Mouse (Mus musculus): ENCODE data around the gene Btbd17. TPM values are rescaled to one million over a fixed set of nuclear protein-coding genes. Genes with fewer than 3 reads are reported as not detected.

Btbd17 gene
- polyA plus RNA-seq, 1 experiment from 2014 or later = 1.6 TPM

DNA sequence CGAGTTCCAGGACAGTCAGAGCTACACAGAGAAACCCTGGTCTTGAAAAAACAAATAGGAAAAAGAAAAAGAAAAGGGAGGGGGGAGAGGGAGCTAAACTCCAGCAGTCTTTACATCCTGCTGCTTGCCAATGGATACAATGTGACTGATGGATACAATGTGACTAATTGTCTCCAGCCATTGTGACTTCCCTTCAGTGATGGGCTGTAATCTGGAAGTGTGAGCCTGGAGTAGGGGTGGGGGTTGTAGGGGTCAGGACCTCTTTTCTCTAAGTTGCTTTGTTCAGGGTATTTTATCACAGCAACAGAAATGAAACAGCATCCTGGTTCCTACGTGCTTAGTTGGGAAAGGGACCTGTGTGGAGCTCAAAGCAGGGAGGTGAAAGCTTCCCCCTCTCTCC, 23.4 kb upstream of the Btbd17 start:
- Histone ChIP-seq H3K9me3 (no peaks in the 10 kb centered on the region), H3K9ac (no peak overlapping the region), H3K27ac (no peak overlapping the region), H3K4me1 (peaks cover 14% of the 10 kb centered on the region; the same call in 1 of the 2 replicates), H3K27me3 (replicated peaks) (no peaks in the 10 kb centered on the region), H3K36me3 (no peaks in the 10 kb centered on the region), H3K4me3 (replicated peaks) (no peak overlapping the region), H3K4me2 (no peak overlapping the region)
- 47% methylated on average over 2 of the region's 2 CpGs for WGBS
- no peak for ATAC-seq (ENCODE audit: insufficient read depth, low FRiP score, low read depth)

DNA sequence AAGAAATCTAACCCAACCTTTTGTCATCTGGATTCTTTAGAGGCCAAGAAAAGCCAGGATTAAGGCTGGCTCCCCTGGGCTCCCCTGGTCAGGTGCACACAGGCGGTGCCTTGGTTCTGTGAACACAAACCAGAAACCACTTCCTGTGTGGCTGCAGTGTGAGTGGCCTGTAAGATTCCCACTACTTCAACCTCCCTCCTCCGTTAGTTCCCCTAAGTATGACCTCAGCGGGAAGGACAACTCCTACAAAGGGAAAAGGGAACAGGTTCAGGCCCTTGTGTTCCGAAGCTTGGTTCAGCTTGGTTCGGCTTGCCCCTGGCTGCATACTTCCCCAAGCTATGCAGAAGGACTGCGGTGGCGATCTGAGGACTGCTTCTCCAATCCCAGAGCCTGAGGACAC, 22.4 kb upstream of the Btbd17 start:
- H3K27me3 ChIP-seq (replicated peaks) = no peaks in the 10 kb centered on the region
- ATAC-seq (ENCODE audit: insufficient read depth, low FRiP score, low read depth) = no peak
- no peak overlapping the region for H3K4me2 ChIP-seq
- WGBS = 77% methylated on average over 7 of the region's 7 CpGs
- H3K27ac ChIP-seq = no peak overlapping the region
- no peak overlapping the region for H3K4me3 ChIP-seq (replicated peaks)
- H3K36me3 ChIP-seq = no peaks in the 10 kb centered on the region
- peaks cover 10% of the 10 kb centered on the region; the same call in 1 of the 2 replicates for H3K4me1 ChIP-seq
- no peaks in the 10 kb centered on the region for H3K9me3 ChIP-seq
- no peak overlapping the region for H3K9ac ChIP-seq

DNA sequence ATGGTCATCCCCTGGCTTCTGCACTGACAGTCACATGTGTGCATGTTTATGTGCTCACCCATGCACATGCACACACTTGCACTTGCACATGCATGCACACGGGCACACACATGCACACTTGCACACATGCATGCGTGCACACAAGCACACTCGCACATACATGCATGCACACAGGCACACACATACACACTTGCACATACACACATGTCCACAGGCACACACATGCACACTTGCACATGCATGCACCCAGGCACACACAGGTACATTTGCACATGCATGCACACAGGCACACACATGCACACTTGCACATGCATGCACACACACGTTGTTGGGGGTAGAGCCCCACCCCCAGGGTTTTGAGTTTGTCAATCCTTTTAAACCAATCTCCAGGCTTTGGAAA, 21.2 kb upstream of the Btbd17 start:
- H3K36me3 ChIP-seq = no peaks in the 10 kb centered on the region
- WGBS = 84% methylated on average over 4 of the region's 4 CpGs
- H3K4me3 ChIP-seq (replicated peaks) = no peak overlapping the region
- H3K4me1 ChIP-seq = peaks cover 7% of the 10 kb centered on the region; the same call in 1 of the 2 replicates
- no peaks in the 10 kb centered on the region for H3K9me3 ChIP-seq
- no peak overlapping the region for H3K9ac ChIP-seq
- no peak for ATAC-seq (ENCODE audit: insufficient read depth, low FRiP score, low read depth)
- H3K27ac ChIP-seq = no peak overlapping the region
- H3K27me3 ChIP-seq (replicated peaks) = no peaks in the 10 kb centered on the region
- no peak overlapping the region for H3K4me2 ChIP-seq

DNA sequence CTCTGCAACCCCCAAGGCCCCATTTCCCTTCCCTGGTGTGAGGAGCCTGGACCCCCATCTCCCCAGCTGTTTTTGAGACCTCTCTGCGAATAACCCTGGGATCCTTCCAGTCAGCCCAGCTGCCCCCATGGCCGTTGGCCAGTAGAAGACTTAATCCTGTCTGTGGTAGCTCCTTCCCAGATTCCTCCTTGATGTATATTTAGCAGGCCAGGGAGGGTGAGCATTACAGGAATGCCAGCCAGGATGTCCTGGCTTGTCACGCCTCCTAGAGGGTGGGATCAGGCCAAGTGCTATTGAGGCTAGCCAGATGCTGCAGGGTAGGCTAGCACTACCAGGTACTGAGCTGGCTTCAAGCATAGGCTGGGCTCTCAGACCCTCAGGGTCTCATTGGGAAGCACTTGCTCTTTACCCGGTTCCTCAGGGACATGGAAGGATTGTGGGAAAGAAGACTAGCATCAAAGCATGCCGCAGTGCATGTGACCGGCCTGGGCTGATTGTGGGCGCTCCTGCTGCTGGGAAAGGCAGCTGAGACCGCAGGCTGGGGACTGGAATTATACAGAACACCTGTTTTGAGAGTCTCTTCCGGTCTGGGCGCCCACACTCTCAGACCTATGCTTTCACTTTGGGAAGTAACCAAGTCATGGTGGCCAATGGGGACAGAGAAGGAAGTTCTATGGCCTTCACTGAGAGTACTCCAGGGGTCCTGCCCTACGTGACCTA, 19.3 kb upstream of the Btbd17 start:
- Histone ChIP-seq H3K4me3 (replicated peaks) (no peak overlapping the region), H3K4me2 (no peak overlapping the region)
- ATAC-seq (ENCODE audit: insufficient read depth, low FRiP score, low read depth) = no peak

DNA sequence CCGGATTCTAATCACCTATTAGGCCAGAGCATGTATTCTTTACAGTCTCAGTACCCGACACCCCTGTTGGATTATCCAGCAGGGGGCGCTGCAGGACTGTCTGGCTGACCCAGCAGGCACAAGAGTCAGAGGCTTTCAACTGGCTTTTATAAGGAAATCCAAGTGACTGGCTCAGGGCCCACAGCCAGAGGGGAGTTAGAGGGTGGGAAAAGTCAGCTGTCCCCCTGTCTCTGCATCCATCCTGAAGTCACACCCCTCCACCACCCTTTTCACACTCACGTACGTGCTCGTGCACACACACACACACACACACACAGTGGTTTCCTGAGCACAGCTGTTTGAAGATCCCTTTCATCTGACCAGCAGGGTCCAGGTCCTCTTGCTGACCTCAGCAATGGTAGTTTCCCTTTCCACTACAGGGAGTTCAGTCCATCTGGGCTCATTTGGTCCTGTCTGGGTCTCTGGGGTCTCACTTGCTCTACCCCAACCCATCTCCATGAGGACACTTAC, 17.0 kb upstream of the Btbd17 start:
- Histone ChIP-seq H3K27ac (no peak overlapping the region), H3K36me3 (no peaks in the 10 kb centered on the region), H3K9ac (no peak overlapping the region), H3K9me3 (no peaks in the 10 kb centered on the region), H3K4me1 (peaks cover 4% of the 10 kb centered on the region; the same call in 1 of the 2 replicates), H3K4me2 (no peak overlapping the region), H3K27me3 (replicated peaks) (no peaks in the 10 kb centered on the region), H3K4me3 (replicated peaks) (no peak overlapping the region)
- 9% methylated on average over 6 of the region's 6 CpGs for WGBS
- peak; percentile 48; the same call in 1 of the 2 replicates for ATAC-seq (ENCODE audit: insufficient read depth, low FRiP score, low read depth)

More for the DNA sequence above, 19.3 kb upstream of the Btbd17 start:
- Histone ChIP-seq H3K27ac (no peak overlapping the region), H3K4me1 (peaks cover 4% of the 10 kb centered on the region; the same call in 1 of the 2 replicates), H3K9ac (no peak overlapping the region), H3K36me3 (no peaks in the 10 kb centered on the region), H3K9me3 (no peaks in the 10 kb centered on the region), H3K27me3 (replicated peaks) (no peaks in the 10 kb centered on the region)
- 64% methylated on average over 11 of the region's 11 CpGs for WGBS

DNA sequence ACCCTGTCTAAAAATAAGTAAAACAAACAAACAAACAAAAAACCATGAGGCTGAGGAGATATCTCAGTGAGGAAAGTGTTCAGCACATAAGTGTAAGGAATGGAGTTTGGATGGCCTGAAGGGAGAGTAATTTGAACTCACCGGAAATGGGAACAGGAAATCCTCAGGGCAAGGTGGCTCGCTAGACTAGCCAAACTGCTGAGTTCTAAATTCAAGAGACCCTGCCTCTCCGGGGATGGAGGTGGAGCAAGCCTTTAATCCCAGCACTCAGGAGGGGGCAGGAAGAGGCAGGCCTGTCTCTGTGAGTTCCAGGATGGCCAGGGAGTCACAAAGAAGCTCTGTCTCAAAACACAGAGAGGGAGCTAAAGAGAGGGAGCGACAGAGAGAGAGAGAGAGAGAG, 14.6 kb upstream of the Btbd17 start:
- no peak overlapping the region for H3K27ac ChIP-seq
- ATAC-seq (ENCODE audit: insufficient read depth, low FRiP score, low read depth) = no peak
- H3K9ac ChIP-seq = no peak overlapping the region
- H3K4me1 ChIP-seq = peaks cover 11% of the 10 kb centered on the region
- no peaks in the 10 kb centered on the region for H3K36me3 ChIP-seq
- H3K9me3 ChIP-seq = no peaks in the 10 kb centered on the region
- H3K4me3 ChIP-seq (replicated peaks) = no peak overlapping the region
- no peak overlapping the region for H3K4me2 ChIP-seq
- 35% methylated on average over 4 of the region's 4 CpGs for WGBS
- H3K27me3 ChIP-seq (replicated peaks) = no peaks in the 10 kb centered on the region

DNA sequence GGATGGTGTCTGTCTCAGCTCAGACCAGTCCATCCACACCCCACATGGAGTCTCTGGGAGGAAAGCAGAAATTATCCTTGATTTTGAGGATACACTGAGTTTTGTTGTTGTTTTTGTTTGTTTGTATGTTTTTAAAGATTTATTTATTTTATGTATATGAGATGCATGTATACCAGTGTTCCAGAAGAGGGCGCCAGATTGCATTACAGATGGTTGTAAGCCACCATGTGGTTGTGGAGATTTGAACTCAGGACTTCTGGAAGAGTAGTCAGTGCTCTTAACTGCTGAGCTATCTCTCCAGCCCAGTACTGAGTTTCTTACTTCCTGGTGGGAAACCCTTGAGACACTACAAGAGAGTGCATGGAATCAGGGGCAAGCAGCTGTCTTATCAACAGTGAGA, 13.6 kb upstream of the Btbd17 start:
- WGBS = 82% methylated on average over 1 of the region's 1 CpGs
- Histone ChIP-seq H3K9ac (no peak overlapping the region), H3K4me1 (peaks cover 11% of the 10 kb centered on the region), H3K4me2 (no peak overlapping the region), H3K4me3 (replicated peaks) (no peak overlapping the region), H3K27me3 (replicated peaks) (no peaks in the 10 kb centered on the region), H3K27ac (no peak overlapping the region), H3K9me3 (no peaks in the 10 kb centered on the region), H3K36me3 (no peaks in the 10 kb centered on the region)
- no peak for ATAC-seq (ENCODE audit: insufficient read depth, low FRiP score, low read depth)

DNA sequence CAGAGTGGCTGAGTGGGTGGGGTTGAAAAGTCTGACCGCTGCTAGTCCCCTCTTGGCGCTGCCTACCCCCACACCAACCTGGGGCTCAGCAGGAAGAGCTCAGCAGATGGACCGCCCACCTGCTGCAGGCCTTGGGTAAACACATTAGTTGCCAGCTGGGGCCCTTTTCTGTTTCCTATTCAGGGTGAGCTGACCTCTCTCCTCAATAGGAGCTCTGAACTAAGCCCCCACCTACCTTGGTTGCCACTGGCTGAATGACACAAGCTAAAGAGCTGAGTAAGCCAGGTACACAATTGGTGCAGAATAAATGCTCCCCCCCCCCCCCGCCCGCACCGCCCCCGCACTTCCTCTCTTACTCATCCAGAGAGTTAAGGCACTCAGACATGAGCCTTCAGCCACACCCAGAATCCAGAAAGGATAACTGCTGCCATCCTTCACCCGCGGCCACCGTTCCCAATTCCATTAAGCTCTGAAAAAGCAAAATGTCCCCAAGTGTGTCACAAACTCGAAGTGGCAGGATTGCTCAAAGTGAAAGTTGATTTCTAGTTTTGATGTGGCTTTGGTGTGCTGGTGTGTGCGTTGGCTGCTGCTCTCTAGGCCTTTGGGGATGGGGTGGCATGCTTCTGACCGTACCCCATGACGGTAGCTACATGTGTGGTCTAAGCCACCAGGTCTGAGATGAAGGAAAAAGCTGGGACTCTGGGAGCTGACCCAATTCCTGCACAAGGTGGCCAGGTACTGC, 12.1 kb upstream of the Btbd17 start:
- 0 out of 2 replicates have a peak overlapping the region, but pooled peaks have one; percentile 5 for H3K27ac ChIP-seq
- no peaks in the 10 kb centered on the region for H3K9me3 ChIP-seq
- H3K9ac ChIP-seq = no peak overlapping the region
- H3K36me3 ChIP-seq = no peaks in the 10 kb centered on the region
- peaks cover 8% of the 10 kb centered on the region for H3K4me1 ChIP-seq
- H3K4me2 ChIP-seq = no peak overlapping the region
- H3K4me3 ChIP-seq (replicated peaks) = no peak overlapping the region
- no peaks in the 10 kb centered on the region for H3K27me3 ChIP-seq (replicated peaks)
- 34% methylated on average over 14 of the region's 14 CpGs for WGBS
- peak; percentile 59 for ATAC-seq (ENCODE audit: insufficient read depth, low FRiP score, low read depth)

DNA sequence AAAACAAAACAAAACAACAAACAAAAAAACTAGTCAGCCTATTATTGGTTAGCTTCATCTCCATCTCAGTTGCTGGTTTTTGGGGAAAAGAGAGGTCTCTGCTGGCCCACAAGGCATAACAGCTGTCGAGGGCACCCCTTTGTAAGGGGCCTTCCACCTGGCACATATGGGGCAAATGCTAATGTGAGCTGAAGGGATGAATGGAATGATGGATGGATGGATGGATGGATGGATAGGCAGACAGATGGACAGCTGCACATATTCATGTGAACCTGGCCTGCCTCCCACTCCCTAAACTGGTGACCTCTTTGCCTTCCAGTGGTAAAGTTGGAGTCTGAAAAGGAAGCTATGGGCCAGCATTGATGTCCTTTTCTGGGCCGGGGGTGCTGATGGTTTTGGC, 11.3 kb upstream of the Btbd17 start:
- Histone ChIP-seq H3K9me3 (no peaks in the 10 kb centered on the region), H3K4me2 (no peak overlapping the region), H3K9ac (no peak overlapping the region), H3K27me3 (replicated peaks) (no peaks in the 10 kb centered on the region), H3K36me3 (no peaks in the 10 kb centered on the region), H3K27ac (no peak overlapping the region), H3K4me3 (replicated peaks) (no peak overlapping the region), H3K4me1 (peaks cover 7% of the 10 kb centered on the region)
- WGBS = 57% methylated on average over 2 of the region's 2 CpGs
- no peak for ATAC-seq (ENCODE audit: insufficient read depth, low FRiP score, low read depth)

DNA sequence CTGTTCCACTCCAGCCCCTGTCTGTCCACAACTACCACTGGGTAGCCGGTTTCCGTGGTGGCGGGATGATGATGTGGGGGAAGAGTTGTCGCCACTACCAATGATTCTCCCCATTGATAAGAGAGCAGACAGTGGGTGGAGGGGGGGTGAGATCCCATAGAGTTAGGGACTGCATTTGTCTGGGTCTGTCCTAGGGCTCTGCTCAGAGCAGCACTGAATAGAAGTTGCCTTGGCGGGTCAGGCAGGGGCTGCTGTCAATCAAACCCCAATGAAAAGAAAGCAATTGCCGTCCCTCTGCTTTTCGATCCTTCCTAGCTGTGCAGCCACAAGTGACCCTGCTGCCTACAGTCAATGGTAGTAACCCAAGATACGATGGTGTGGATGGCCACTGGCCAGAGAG, 8.2 kb upstream of the Btbd17 start:
- WGBS = 58% methylated on average over 8 of the region's 8 CpGs
- no peak for ATAC-seq (ENCODE audit: insufficient read depth, low FRiP score, low read depth)

DNA sequence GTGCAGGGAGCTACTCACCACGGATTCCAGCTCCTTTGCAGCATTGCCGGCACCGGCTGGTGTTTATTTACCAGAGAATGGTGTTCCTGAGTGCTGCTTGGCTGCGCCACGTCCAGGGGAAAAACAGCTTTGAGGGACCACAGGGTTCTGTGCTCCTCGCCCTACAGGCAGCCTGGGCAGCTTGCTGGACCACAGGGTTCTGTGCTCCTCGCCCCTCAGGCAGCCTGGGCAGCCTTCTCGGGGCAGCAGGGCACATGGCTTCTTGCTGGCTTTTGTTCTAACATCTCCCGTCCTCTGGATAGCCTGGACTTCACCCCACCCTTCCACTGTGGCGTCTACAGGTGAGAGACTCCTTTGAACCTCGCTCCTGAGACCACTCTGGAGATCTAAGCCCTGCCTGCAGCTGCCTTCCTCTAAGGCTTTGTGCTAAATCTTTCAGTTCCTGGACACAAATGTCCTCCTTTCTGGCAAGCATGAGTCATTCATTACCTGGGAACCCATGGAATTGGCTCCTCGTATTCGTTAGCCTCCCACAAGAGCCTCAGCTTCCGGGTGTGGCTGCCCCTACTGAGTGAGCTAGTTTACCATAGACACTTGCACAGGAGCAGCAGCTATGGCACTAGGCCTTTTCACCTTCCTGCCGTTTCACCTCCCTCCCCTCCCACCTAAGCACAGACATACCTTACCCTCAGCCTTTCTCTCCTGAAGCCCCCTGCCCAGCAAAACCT, 7.0 kb upstream of the Btbd17 start:
- Histone ChIP-seq H3K27ac (no peak overlapping the region), H3K36me3 (no peaks in the 10 kb centered on the region), H3K9me3 (no peaks in the 10 kb centered on the region), H3K4me3 (replicated peaks) (no peak overlapping the region), H3K9ac (no peak overlapping the region), H3K4me2 (no peak overlapping the region), H3K27me3 (replicated peaks) (no peaks in the 10 kb centered on the region), H3K4me1 (peaks cover 7% of the 10 kb centered on the region)
- ATAC-seq (ENCODE audit: insufficient read depth, low FRiP score, low read depth) = no peak
- 44% methylated on average over 15 of the region's 15 CpGs for WGBS

More for the DNA sequence above, 8.2 kb upstream of the Btbd17 start:
- H3K27me3 ChIP-seq (replicated peaks) = no peaks in the 10 kb centered on the region
- no peak overlapping the region for H3K4me2 ChIP-seq
- no peak overlapping the region for H3K9ac ChIP-seq
- H3K4me1 ChIP-seq = peaks cover 7% of the 10 kb centered on the region
- H3K4me3 ChIP-seq (replicated peaks) = no peak overlapping the region
- no peak overlapping the region for H3K27ac ChIP-seq
- H3K9me3 ChIP-seq = no peaks in the 10 kb centered on the region
- no peaks in the 10 kb centered on the region for H3K36me3 ChIP-seq

DNA sequence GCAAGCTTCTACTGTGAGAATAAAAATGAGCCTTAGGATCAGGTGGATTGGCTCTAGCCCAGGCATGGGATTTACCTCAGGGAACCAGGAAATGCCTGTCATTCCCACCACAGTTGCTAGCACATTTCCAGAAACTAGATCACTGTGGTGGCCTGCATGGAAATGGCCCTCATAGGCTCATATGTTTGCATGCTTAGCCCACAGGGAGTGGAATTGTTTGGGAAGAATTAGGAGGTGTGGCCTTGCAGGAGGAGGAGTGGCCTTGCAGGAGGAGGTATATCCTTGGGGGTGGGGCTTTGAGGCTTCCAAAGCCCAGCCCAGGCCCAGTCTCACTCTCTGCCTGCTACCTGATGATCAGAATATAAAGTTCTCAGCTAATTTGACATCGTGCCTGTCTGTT, 6.2 kb upstream of the Btbd17 start:
- H3K4me1 ChIP-seq = no peaks in the 10 kb centered on the region
- H3K36me3 ChIP-seq = no peaks in the 10 kb centered on the region
- no peaks in the 10 kb centered on the region for H3K9me3 ChIP-seq
- no peak overlapping the region for H3K9ac ChIP-seq
- H3K4me3 ChIP-seq (replicated peaks) = no peak overlapping the region
- H3K27me3 ChIP-seq (replicated peaks) = no peaks in the 10 kb centered on the region
- no peak overlapping the region for H3K4me2 ChIP-seq
- H3K27ac ChIP-seq = no peak overlapping the region
- WGBS = 82% methylated on average over 1 of the region's 1 CpGs
- no peak for ATAC-seq (ENCODE audit: insufficient read depth, low FRiP score, low read depth)
